Mouse (Mus musculus): Measurements from ENCODE around the gene Cask.

GRCm38 (mm10) chrX:13670342-13670741 lies 180.8 kb downstream of the Cask start:
- TF ChIP-seq CTCF (IDR thresholded peaks at IDR 0.05; ENCODE audit: borderline replicate concordance, control insufficient read depth, extremely low read depth, insufficient read depth, low read length, poor library complexity), result no peak
- no peak for TF ChIP-seq POLR2A (IDR thresholded peaks at IDR 0.05; ENCODE audit: control insufficient read depth, extremely low read depth, insufficient read depth, low read length, poor library complexity)
